Comparison of ENCODE assay signal across 8 mouse cellular contexts in genomic region chr12:87146966-87147365, GRCm38 (mm10). TPM values are rescaled to one million over a fixed set of nuclear protein-coding genes. Genes with fewer than 3 reads are reported as not detected.
A peak's percentile ranks its signal among the peaks of the same experiment; 100 is the strongest.
DNase-seq lines count a peak whose midpoint lies in the region; ATAC-seq and TF ChIP-seq lines count a peak whose summit lies in the region.

TSS of gene Gstz1 (plus strand) at chr12:87147165.

- peak within 1 kb of the TSS; percentile 73 for H3K27ac ChIP-seq in bone marrow, adult 2 months (ENCODE audit: control insufficient read depth, insufficient read depth, low read depth, low read length, poor library complexity)
- peak within 1 kb of the TSS; percentile 98 for H3K27ac ChIP-seq in embryonic facial prominence, embryonic 15.5 days (replicated peaks)
- peak within 1 kb of the TSS; percentile 96 for H3K27ac ChIP-seq in limb, embryonic 14.5 days (replicated peaks; ENCODE audit: low read depth, low read length)
- H3K27ac ChIP-seq in midbrain, postnatal 0 days (ENCODE audit: low read depth, low read length): peak within 1 kb of the TSS; percentile 96

- H3K36me3 ChIP-seq in embryonic facial prominence, embryonic 15.5 days: no peaks in the 10 kb centered on the region; the same call in 1 of the 2 replicates
- H3K36me3 ChIP-seq in limb, embryonic 14.5 days (ENCODE audit: control insufficient read depth, insufficient read depth, low read length): peaks cover 7% of the 10 kb centered on the region; the same call in 1 of the 2 replicates
- no peaks in the 10 kb centered on the region for H3K36me3 ChIP-seq in midbrain, postnatal 0 days (ENCODE audit: insufficient read depth, low read length)

- 0% methylated on average over 27 of the region's 27 CpGs for WGBS in bone marrow, adult 2 months
- under 1% methylated on average over 27 of the region's 27 CpGs for WGBS in embryonic facial prominence, embryonic 15.5 days
- under 1% methylated on average over 27 of the region's 27 CpGs for WGBS in limb, embryonic 14.5 days
- WGBS in midbrain, postnatal 0 days: under 1% methylated on average over 26 of the region's 27 CpGs

- H3K4me1 ChIP-seq in bone marrow, adult 2 months (ENCODE audit: control insufficient read depth, insufficient read depth, low read length): no peaks in the 10 kb centered on the region
- H3K4me1 ChIP-seq in embryonic facial prominence, embryonic 15.5 days: peaks cover 14% of the 10 kb centered on the region
- H3K4me1 ChIP-seq in limb, embryonic 14.5 days (ENCODE audit: control insufficient read depth, insufficient read depth, low read length): peaks cover 7% of the 10 kb centered on the region; the same call in 1 of the 2 replicates
- H3K4me1 ChIP-seq in midbrain, postnatal 0 days (ENCODE audit: insufficient read depth, low read length): 0 out of 2 replicates have a peak, but pooled peaks cover 3% of the 10 kb centered on the region

- DNase-seq in 416B (ENCODE audit: low read depth): peak; percentile 92
- peak; percentile 85 for DNase-seq in heart, adult 8-10 months (ENCODE audit: low spot score)
- peak; percentile 92 for DNase-seq in kidney, adult 9 months
- DNase-seq in limb, embryonic 14.5 days (ENCODE audit: low spot score): peak; percentile 90
- peak; percentile 92 for DNase-seq in midbrain, postnatal 0 days (ENCODE audit: low spot score)
- DNase-seq in spleen, postnatal 36 days (ENCODE audit: low spot score in 2 of 2): peak; percentile 89 to 90

- peak within 1 kb of the TSS; percentile 80 for H3K9ac ChIP-seq in embryonic facial prominence, embryonic 15.5 days
- H3K9ac ChIP-seq in limb, embryonic 14.5 days (ENCODE audit: low read depth, low read length, severe bottlenecking): peak within 1 kb of the TSS; percentile 83
- peak within 1 kb of the TSS; percentile 79 for H3K9ac ChIP-seq in midbrain, postnatal 0 days (replicated peaks; ENCODE audit: low read length, poor library complexity, severe bottlenecking)

- TF ChIP-seq CTCF in bone marrow, adult 2 months (IDR thresholded peaks at IDR 0.05; ENCODE audit: control insufficient read depth, insufficient read depth, low read length): no peak
- peak; percentile 35; the same call in 1 of the 2 replicates for TF ChIP-seq CTCF in midbrain, postnatal 0 days (IDR thresholded peaks at IDR 0.05)

- TF ChIP-seq POLR2A in bone marrow, adult 2 months (IDR thresholded peaks at IDR 0.05; ENCODE audit: borderline replicate concordance, control insufficient read depth, low read depth, low read length): peak; percentile 33; the same call in 1 of the 2 replicates
- 0 out of 2 replicates have a peak, but pooled peaks have one; percentile 14 for TF ChIP-seq POLR2A in limb, embryonic 14.5 days (IDR thresholded peaks at IDR 0.05; ENCODE audit: borderline replicate concordance, extremely low read depth, insufficient read depth, insufficient read length)

- H3K4me2 ChIP-seq in embryonic facial prominence, embryonic 15.5 days (replicated peaks): peak within 1 kb of the TSS; percentile 60
- H3K4me2 ChIP-seq in limb, embryonic 14.5 days (replicated peaks; ENCODE audit: low read depth, low read length, severe bottlenecking): peak within 1 kb of the TSS; percentile 76
- peak within 1 kb of the TSS; percentile 69 for H3K4me2 ChIP-seq in midbrain, postnatal 0 days (ENCODE audit: low read depth, low read length, poor library complexity, severe bottlenecking)

- H3K9me3 ChIP-seq in embryonic facial prominence, embryonic 15.5 days (replicated peaks): no peaks in the 10 kb centered on the region
- peaks cover 8% of the 10 kb centered on the region; the same call in 1 of the 2 replicates for H3K9me3 ChIP-seq in limb, embryonic 14.5 days (ENCODE audit: control insufficient read depth, low read length)
- H3K9me3 ChIP-seq in midbrain, postnatal 0 days (ENCODE audit: low read length): no peaks in the 10 kb centered on the region

- peak within 1 kb of the TSS; percentile 98 for H3K4me3 ChIP-seq in bone marrow, adult 2 months (replicated peaks; ENCODE audit: control insufficient read depth, low read depth, low read length)
- peak within 1 kb of the TSS; percentile 95 for H3K4me3 ChIP-seq in embryonic facial prominence, embryonic 15.5 days (replicated peaks)
- peak within 1 kb of the TSS; percentile 92 for H3K4me3 ChIP-seq in limb, embryonic 14.5 days (replicated peaks; ENCODE audit: low read length)
- H3K4me3 ChIP-seq in midbrain, postnatal 0 days (ENCODE audit: low read depth, low read length): peak within 1 kb of the TSS; percentile 85

- ATAC-seq in embryonic facial prominence, embryonic 15.5 days (ENCODE audit: insufficient number of reproducible peaks, low FRiP score, low TSS enrichment, low read depth): peak; percentile 85
- ATAC-seq in limb, embryonic 14.5 days (ENCODE audit: low FRiP score, low read depth): peak; percentile 86
- ATAC-seq in midbrain, postnatal 0 days (ENCODE audit: low FRiP score): peak; percentile 91

- H3K27me3 ChIP-seq in embryonic facial prominence, embryonic 15.5 days: no peaks in the 10 kb centered on the region
- no peaks in the 10 kb centered on the region for H3K27me3 ChIP-seq in limb, embryonic 14.5 days (ENCODE audit: control insufficient read depth, insufficient read depth, low read length)
- no peaks in the 10 kb centered on the region for H3K27me3 ChIP-seq in midbrain, postnatal 0 days (ENCODE audit: insufficient read depth, low read length)

RNA-seq across cellular contexts. Expression of gene Gstz1, which starts in this region (rescaled TPM):
- 14.7 and 25.1 TPM in 2 replicates for polyA plus RNA-seq in bone marrow, adult 2 months (2011; ENCODE audit: insufficient read depth, insufficient read length, low replicate concordance, missing spikeins)
- polyA plus RNA-seq in embryonic facial prominence, embryonic 15.5 days (2015; fragmentation: Nextera tagmentation; extraction: Ambion mirVana): 31.4 and 38.1 TPM in 2 replicates
- total RNA-seq in heart, adult 8-10 months (2022): 10 to 100 TPM; 45.5 to 49.6 (median 46.5) TPM
- 67.7 and 75.2 TPM in 2 replicates for polyA plus RNA-seq in limb, embryonic 14.5 days (2012; rRNA removed)
- 37.5 and 42.4 TPM in 2 replicates for polyA plus RNA-seq in limb, embryonic 14.5 days (2014; fragmentation: Nextera tagmentation; extraction: Ambion mirVana)
- 58.1 and 60.7 TPM in 2 replicates for total RNA-seq in midbrain, postnatal 0 days (2014; rRNA removed)
- polyA plus RNA-seq in midbrain, postnatal 0 days (2015; fragmentation: Nextera tagmentation; extraction: Ambion mirVana): 44.9 and 49.3 TPM in 2 replicates

Comparison
In these comparisons a context has a peak if more than half of its experiments do, and no peak if none do; other contexts are left out.
1. Peak in every context shown above with its lines: DNase-seq, ATAC-seq, H3K4me3 ChIP-seq and H3K27ac ChIP-seq.